Mouse (Mus musculus): Measurements from ENCODE around the gene Otud7b. TPM values are rescaled to one million over a fixed set of nuclear protein-coding genes. Genes with fewer than 3 reads are reported as not detected.
A peak's percentile ranks its signal among the peaks of the same experiment; 100 is the strongest.

Gene Otud7b
- total RNA-seq, 2 experiments from 2014 or later = 33.3 to 33.4 TPM

- Histone ChIP-seq H3K4me3 (no peak overlapping the region), H3K27ac (peak overlapping the region; percentile 40; the same call in 1 of the 2 replicates)
- no peak for DNase-seq (ENCODE audit: extremely low spot score in 1 of 2, low spot score in 2 of 2)
- TF ChIP-seq CTCF (IDR thresholded peaks at IDR 0.05) = no peak
- intact Hi-C loops (cut with DNase I) = loop anchor here (1.0 to 5.0 kb wide), 3 partner anchors 82 to 196 kb away; partner anchors contain the start of genes Bola1 and Hist2h2ab
These were observed 37.6 kb upstream of the Otud7b start for GRCm38 (mm10) chr3:96066741-96067140.

DNA sequence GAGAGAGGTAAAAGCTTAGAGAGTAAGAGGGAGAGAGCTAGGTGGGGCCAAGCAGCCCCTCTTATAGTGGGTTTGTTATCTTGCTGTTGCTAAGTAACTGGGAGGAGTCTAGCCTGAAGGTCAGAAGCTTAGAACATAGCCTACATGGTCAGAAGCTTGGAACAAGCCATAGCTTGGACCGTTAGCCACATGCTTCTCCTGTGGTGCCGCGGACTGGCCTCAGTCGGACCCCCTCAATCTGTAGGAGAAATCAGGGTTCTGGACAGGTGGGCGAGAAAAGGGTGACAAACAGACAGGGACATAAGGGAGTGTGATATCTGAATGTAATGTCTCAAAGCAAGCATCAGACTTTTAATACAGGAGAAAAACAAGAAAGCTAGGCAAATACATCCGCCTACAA is 35.3 kb upstream of the Otud7b start:
- Histone ChIP-seq H3K4me3 (no peak overlapping the region), H3K27ac (no peak overlapping the region)
- DNase-seq (ENCODE audit: extremely low spot score in 1 of 2, low spot score in 2 of 2) = no peak
- intact Hi-C loops (cut with DNase I) = loop anchor here (5.0 kb wide), 1 partner anchor 148 kb away; the partner anchor contains the start of genes Bola1 and Hist2h2ab
- TF ChIP-seq CTCF (IDR thresholded peaks at IDR 0.05) = no peak

DNA sequence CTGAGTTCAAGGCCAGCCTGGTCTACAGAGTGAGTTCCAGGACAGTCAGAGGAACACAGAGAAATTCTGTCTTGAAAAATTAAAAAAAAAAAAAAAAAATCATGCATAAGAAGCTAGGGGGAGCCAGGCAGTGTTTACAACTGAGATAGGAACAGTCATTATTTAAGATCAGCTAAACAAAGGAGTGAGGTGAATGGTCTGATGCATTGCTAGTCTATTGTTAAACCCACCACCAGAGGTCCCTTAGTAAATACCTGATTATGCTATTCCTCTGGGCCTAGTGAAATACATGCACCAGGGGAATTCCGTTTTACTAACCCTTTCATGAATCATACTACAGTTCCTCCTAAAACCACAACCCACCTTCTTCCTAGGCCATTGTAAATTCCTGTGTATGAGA is 34.8 kb upstream of the Otud7b start:
- intact Hi-C loops (cut with DNase I) = loop anchor here (5.0 kb wide), 1 partner anchor 148 kb away; the partner anchor contains the start of genes Bola1 and Hist2h2ab

GRCm38 (mm10) chr3:96070241-96070640 is 34.1 kb upstream of the Otud7b start:
- intact Hi-C loops (cut with DNase I) = no loop called here
- DNase-seq (ENCODE audit: extremely low spot score in 1 of 2, low spot score in 2 of 2) = no peak
- TF ChIP-seq CTCF (IDR thresholded peaks at IDR 0.05) = no peak
- Histone ChIP-seq H3K27ac (no peak overlapping the region), H3K4me3 (no peak overlapping the region)

More for the DNA sequence above, 34.8 kb upstream of the Otud7b start:
- no peak for DNase-seq (ENCODE audit: extremely low spot score in 1 of 2, low spot score in 2 of 2)
- Histone ChIP-seq H3K4me3 (no peak overlapping the region), H3K27ac (no peak overlapping the region)
- peak; percentile 27 for TF ChIP-seq CTCF (IDR thresholded peaks at IDR 0.05)

- intact Hi-C loops (cut with DNase I) = no loop called here
- no peak for TF ChIP-seq CTCF (IDR thresholded peaks at IDR 0.05)
- H3K27ac ChIP-seq = no peak overlapping the region
- H3K4me3 ChIP-seq = no peak overlapping the region
- no peak for DNase-seq (ENCODE audit: extremely low spot score in 1 of 2, low spot score in 2 of 2)
These were observed 31.3 kb upstream of the Otud7b start for GRCm38 (mm10) chr3:96072921-96073486.

GRCm38 (mm10) chr3:96078066-96078465 is 26.3 kb upstream of the Otud7b start:
- no peak overlapping the region for H3K4me3 ChIP-seq
- H3K27ac ChIP-seq = no peak overlapping the region
- intact Hi-C loops (cut with DNase I) = no loop called here
- no peak for TF ChIP-seq CTCF (IDR thresholded peaks at IDR 0.05)
- DNase-seq (ENCODE audit: extremely low spot score in 1 of 2, low spot score in 2 of 2) = no peak

- intact Hi-C loops (cut with DNase I) = no loop called here
- Histone ChIP-seq H3K4me3 (no peak overlapping the region), H3K27ac (no peak overlapping the region)
- no peak for DNase-seq (ENCODE audit: extremely low spot score in 1 of 2, low spot score in 2 of 2)
- no peak for TF ChIP-seq CTCF (IDR thresholded peaks at IDR 0.05)
These were observed 25.6 kb upstream of the Otud7b start for GRCm38 (mm10) chr3:96078711-96079110.

DNA sequence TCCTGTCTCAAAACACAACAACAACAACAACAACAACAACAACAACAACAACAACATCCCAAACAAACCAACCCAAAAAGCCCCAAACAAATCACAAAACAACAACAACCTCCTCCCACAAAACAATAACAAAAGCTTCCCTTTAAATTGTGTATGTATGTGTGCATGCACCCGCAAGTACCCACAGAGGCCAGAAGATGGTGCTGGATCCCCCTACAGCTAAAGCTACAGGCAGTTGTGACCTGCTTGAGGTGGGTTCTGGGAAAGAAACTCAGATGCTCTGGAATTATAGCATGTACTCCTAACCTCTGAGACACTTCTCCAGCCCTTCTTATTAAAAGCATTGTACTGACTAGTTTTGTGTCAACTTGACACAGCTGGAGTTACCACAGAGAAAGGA is 23.3 kb upstream of the Otud7b start:
- peak; percentile 64 for TF ChIP-seq CTCF (IDR thresholded peaks at IDR 0.05)
- Histone ChIP-seq H3K27ac (no peak overlapping the region), H3K4me3 (no peak overlapping the region)
- no peak for DNase-seq (ENCODE audit: extremely low spot score in 1 of 2, low spot score in 2 of 2)
- intact Hi-C loops (cut with DNase I) = no loop called here

DNA sequence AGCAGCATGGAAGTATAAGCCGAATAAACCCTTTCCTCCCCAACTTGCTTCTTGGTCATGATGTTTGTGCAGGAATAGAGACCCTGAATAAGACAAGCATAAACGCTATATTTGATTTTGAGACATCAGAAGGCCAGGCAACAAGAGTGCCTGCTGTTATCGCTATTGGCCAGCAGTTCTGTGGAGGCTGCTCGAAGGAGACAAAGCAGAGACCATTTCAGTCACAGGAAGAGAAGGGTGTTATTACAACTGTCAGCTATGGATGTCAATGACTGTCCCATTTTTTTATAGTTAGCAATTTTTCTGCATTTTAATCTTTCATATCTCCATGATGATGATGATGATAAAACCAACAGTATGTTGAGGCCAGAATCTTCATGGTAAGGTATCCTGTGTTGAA is 22.7 kb upstream of the Otud7b start:
- Histone ChIP-seq H3K4me3 (no peak overlapping the region), H3K27ac (no peak overlapping the region)
- intact Hi-C loops (cut with DNase I) = no loop called here
- no peak for DNase-seq (ENCODE audit: extremely low spot score in 1 of 2, low spot score in 2 of 2)
- no peak for TF ChIP-seq CTCF (IDR thresholded peaks at IDR 0.05)

GRCm38 (mm10) chr3:96082100-96082499 is 22.2 kb upstream of the Otud7b start:
- Histone ChIP-seq H3K4me3 (no peak overlapping the region), H3K27ac (no peak overlapping the region)
- no peak for TF ChIP-seq CTCF (IDR thresholded peaks at IDR 0.05)
- DNase-seq (ENCODE audit: extremely low spot score in 1 of 2, low spot score in 2 of 2) = no peak
- intact Hi-C loops (cut with DNase I) = no loop called here

DNA sequence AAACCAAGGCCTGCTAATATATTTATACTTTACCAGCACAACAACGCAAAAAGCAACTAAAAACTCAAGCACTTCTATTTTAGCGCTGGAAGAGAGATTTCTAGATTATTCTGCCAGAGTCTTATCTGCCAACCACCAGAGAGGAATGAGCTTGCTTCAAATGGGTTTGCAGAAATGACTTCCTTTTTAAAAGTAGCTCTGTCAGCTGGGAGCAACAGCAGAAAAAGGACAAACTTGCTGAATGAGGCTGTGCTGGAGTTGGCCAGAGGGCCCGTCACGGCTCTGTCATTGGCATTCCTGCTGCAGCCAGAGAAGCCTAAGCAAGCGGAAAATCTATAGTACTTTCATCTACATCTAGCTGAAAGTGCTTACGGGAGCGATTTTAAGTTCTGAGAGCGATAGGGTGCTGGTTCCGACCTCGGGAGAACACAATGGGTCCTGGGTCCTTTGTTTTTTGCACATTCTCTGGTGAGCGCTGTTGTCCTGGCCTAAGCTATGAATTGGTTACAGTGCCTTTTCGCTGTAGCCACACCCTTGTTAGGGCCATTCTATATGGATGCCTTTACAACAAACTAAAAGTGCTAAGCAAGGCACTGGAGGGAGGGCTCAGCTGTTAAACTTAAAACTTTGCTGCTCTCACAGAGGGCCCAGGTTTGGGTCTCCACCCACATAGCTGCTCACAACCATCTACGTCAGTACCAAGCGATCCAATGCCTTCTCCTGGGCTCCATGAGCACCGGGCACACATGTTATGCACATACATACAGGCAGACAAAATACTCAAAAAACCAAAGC is 21.4 kb upstream of the Otud7b start:
- H3K27ac ChIP-seq = no peak overlapping the region
- intact Hi-C loops (cut with DNase I) = no loop called here

DNA sequence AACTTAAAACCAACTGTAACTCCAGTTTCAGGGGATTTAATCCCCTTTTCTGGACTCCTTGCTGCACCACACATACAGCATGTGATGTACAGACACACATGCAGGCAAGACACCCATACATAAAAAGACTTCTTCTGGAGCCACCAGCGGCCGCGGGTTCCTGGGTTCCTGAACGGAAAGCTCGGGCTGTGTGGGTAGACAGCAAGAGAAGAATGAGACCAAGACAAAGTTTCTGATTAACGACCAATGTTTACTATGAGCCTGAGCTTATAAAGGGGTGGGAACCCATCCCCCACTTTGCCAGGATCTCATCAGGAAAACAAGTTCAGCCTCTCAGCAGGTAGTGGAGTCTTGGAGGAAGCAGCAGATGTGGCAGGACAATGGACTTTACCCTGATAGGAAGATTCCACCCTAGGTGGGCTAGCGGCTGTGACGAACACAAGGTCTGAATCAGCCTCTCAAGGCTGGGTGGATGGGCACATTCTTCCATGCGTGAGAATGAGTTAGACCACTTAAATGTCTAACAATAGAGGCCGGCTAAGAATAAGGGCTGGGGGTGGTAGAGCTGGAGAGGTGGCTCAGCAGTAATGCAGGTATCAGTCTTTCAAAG is 20.1 kb upstream of the Otud7b start:
- Histone ChIP-seq H3K4me3 (no peak overlapping the region), H3K27ac (no peak overlapping the region)
- TF ChIP-seq CTCF (IDR thresholded peaks at IDR 0.05) = no peak
- DNase-seq (ENCODE audit: extremely low spot score in 1 of 2, low spot score in 2 of 2) = no peak
- intact Hi-C loops (cut with DNase I) = no loop called here

More for the DNA sequence above, 21.4 kb upstream of the Otud7b start:
- DNase-seq (ENCODE audit: extremely low spot score in 1 of 2, low spot score in 2 of 2) = no peak
- H3K4me3 ChIP-seq = no peak overlapping the region
- no peak for TF ChIP-seq CTCF (IDR thresholded peaks at IDR 0.05)
